Mouse (Mus musculus) ES-Bruce4 (cell line): Measurements from ENCODE around the gene C1qtnf9.

Experiments used
- CTCF ChIP-seq: IDR thresholded peaks from one replicate; pipeline ENCODE4 v1.8.1; 2011; ENCODE audit warnings: low read depth, low read length
- EP300 ChIP-seq: IDR thresholded peaks from 2 replicates; pipeline ENCODE4 v1.6.1; 2011; ENCODE audit warnings: low read depth, low read length; ENCODE audit not compliant: insufficient read depth
- POLR2A ChIP-seq: IDR thresholded peaks from one replicate; pipeline ENCODE4 v1.8.1; 2011; ENCODE audit warnings: low read length; ENCODE audit not compliant: insufficient read depth

GRCm38 (mm10) chr14:60741033-60741432, 26.9 kb upstream of the C1qtnf9 start:
- TF ChIP-seq CTCF (no peak), EP300 (no peak), POLR2A (no peak)
